ENCODE assay signal across 24 mouse cellular contexts in genomic region chr15:10707109-10707508, GRCm38 (mm10). TPM values are rescaled to one million over a fixed set of nuclear protein-coding genes. Genes with fewer than 3 reads are reported as not detected.
DNase-seq lines count a peak whose midpoint lies in the region; ATAC-seq and TF ChIP-seq lines count a peak whose summit lies in the region.
"Had no signal": no experiment of that assay in that cellular context is flagged by ENCODE, and none has a peak within 500 bp of the region (broad histone marks: within the 10 kb centered on the region; RNA-seq: fewer than 3 reads in every experiment).

No protein-coding gene starts in this region.

- H3K9me3 ChIP-seq in embryonic facial prominence, embryonic 13.5 days, result peaks cover 4% of the 10 kb centered on the region; the same call in 1 of the 2 replicates
- no peaks in the 10 kb centered on the region for H3K9me3 ChIP-seq in embryonic facial prominence, embryonic 10.5 days
- no peaks in the 10 kb centered on the region for H3K9me3 ChIP-seq in stomach, embryonic 15.5 days
- H3K9me3 ChIP-seq in stomach, postnatal 0 days (ENCODE audit: control insufficient read depth, low read length), result no peaks in the 10 kb centered on the region
- H3K9me3 ChIP-seq: embryonic facial prominence, embryonic 15.5 days; hindbrain, embryonic 10.5 days; hindbrain, embryonic 13.5 days; intestine, embryonic 15.5 days had no signal

- no peaks in the 10 kb centered on the region for H3K27me3 ChIP-seq in embryonic facial prominence, embryonic 13.5 days
- no peaks in the 10 kb centered on the region for H3K27me3 ChIP-seq in embryonic facial prominence, embryonic 10.5 days (replicated peaks; ENCODE audit: low read depth, poor library complexity, severe bottlenecking)
- no peaks in the 10 kb centered on the region for H3K27me3 ChIP-seq in stomach, embryonic 15.5 days (replicated peaks)
- H3K27me3 ChIP-seq in stomach, postnatal 0 days (ENCODE audit: control insufficient read depth, insufficient read depth, low read length), result no peaks in the 10 kb centered on the region
- H3K27me3 ChIP-seq: embryonic facial prominence, embryonic 15.5 days; hindbrain, embryonic 13.5 days; intestine, embryonic 15.5 days had no signal

- WGBS in embryonic facial prominence, embryonic 13.5 days, result 88% methylated on average over 6 of the region's 6 CpGs
- 94% methylated on average over 6 of the region's 6 CpGs for WGBS in embryonic facial prominence, embryonic 10.5 days
- 84% methylated on average over 6 of the region's 6 CpGs for WGBS in stomach, embryonic 15.5 days
- WGBS in stomach, postnatal 0 days, result 84% methylated on average over 6 of the region's 6 CpGs

- intact Hi-C loops in heart, postnatal 36 days (cut with DNase I), result no loop called here

- ATAC-seq in embryonic facial prominence, embryonic 13.5 days (ENCODE audit: insufficient number of reproducible peaks, insufficient read depth, low FRiP score, low TSS enrichment, low read depth), result no peak
- ATAC-seq in stomach, embryonic 15.5 days (ENCODE audit: insufficient read depth, low FRiP score, low read depth), result peak; percentile 21; the same call in 1 of the 2 replicates
- no peak for ATAC-seq in stomach, postnatal 0 days (ENCODE audit: low FRiP score, low TSS enrichment)
- ATAC-seq: forebrain, embryonic 14.5 days; forebrain, postnatal 0 days; hindbrain, embryonic 16.5 days had no signal

- no peak overlapping the region for H3K4me2 ChIP-seq in embryonic facial prominence, embryonic 13.5 days
- no peak overlapping the region for H3K4me2 ChIP-seq in stomach, embryonic 15.5 days
- no peak overlapping the region for H3K4me2 ChIP-seq in stomach, postnatal 0 days (replicated peaks; ENCODE audit: low read depth)
- H3K4me2 ChIP-seq: embryonic facial prominence, embryonic 15.5 days; heart, embryonic 11.5 days; hindbrain, embryonic 13.5 days; intestine, embryonic 15.5 days had no signal

- H3K4me1 ChIP-seq in embryonic facial prominence, embryonic 13.5 days, result peaks cover 55% of the 10 kb centered on the region
- peaks cover 25% of the 10 kb centered on the region for H3K4me1 ChIP-seq in embryonic facial prominence, embryonic 10.5 days
- peaks cover 2% of the 10 kb centered on the region; the same call in 1 of the 2 replicates for H3K4me1 ChIP-seq in stomach, embryonic 15.5 days
- H3K4me1 ChIP-seq in stomach, postnatal 0 days (replicated peaks; ENCODE audit: control insufficient read depth, insufficient read depth), result no peaks in the 10 kb centered on the region

- no peak for DNase-seq in embryonic facial prominence, embryonic 10.5 days (ENCODE audit: low spot score)
- no peak for DNase-seq in stomach, postnatal 0 days (ENCODE audit: low spot score)
- peak; percentile 52 for DNase-seq in ZHBTc4 (ENCODE audit: low read depth, low spot score)
- DNase-seq in heart, postnatal 36 days, result no peak
- DNase-seq: adrenal gland, adult 2 months; adrenal gland, postnatal 14 days; cerebellum, adult 11-12 months; cerebellum, adult 8-10 months; cerebellum, postnatal 10 days; cerebellum, postnatal 36 days; embryo, embryonic 11 days; forebrain, postnatal 0 days; gastrocnemius, adult 2 months; gastrocnemius, postnatal 14 days; heart, adult 11 months had no signal

- TF ChIP-seq EP300 in stomach, postnatal 0 days (optimal IDR thresholded peaks at IDR 0.05), result no peak

- no peak overlapping the region for H3K27ac ChIP-seq in embryonic facial prominence, embryonic 13.5 days
- H3K27ac ChIP-seq in embryonic facial prominence, embryonic 10.5 days (replicated peaks), result no peak overlapping the region
- no peak overlapping the region for H3K27ac ChIP-seq in stomach, embryonic 15.5 days
- H3K27ac ChIP-seq in stomach, postnatal 0 days (replicated peaks), result no peak overlapping the region
- H3K27ac ChIP-seq: embryonic facial prominence, embryonic 15.5 days; gastrocnemius, adult 2 months; hindbrain, embryonic 10.5 days; hindbrain, embryonic 13.5 days; intestine, embryonic 15.5 days had no signal

- no peak overlapping the region for H3K4me3 ChIP-seq in embryonic facial prominence, embryonic 13.5 days
- no peak overlapping the region for H3K4me3 ChIP-seq in embryonic facial prominence, embryonic 10.5 days
- no peak overlapping the region for H3K4me3 ChIP-seq in stomach, embryonic 15.5 days (replicated peaks)
- H3K4me3 ChIP-seq in stomach, postnatal 0 days (ENCODE audit: low read depth, low read length), result no peak overlapping the region
- H3K4me3 ChIP-seq: embryonic facial prominence, embryonic 15.5 days; gastrocnemius, adult 2 months; hindbrain, embryonic 10.5 days; hindbrain, embryonic 13.5 days; intestine, embryonic 15.5 days had no signal

- no peak for TF ChIP-seq CTCF in stomach, postnatal 0 days (IDR thresholded peaks at IDR 0.05; ENCODE audit: low read depth)

- H3K36me3 ChIP-seq in embryonic facial prominence, embryonic 13.5 days, result peaks cover 33% of the 10 kb centered on the region
- H3K36me3 ChIP-seq in embryonic facial prominence, embryonic 10.5 days (replicated peaks), result peaks cover 54% of the 10 kb centered on the region
- H3K36me3 ChIP-seq in stomach, embryonic 15.5 days, result no peaks in the 10 kb centered on the region
- no peaks in the 10 kb centered on the region for H3K36me3 ChIP-seq in stomach, postnatal 0 days (ENCODE audit: control insufficient read depth, insufficient read depth, low read length)
- H3K36me3 ChIP-seq: hindbrain, embryonic 13.5 days; intestine, embryonic 15.5 days had no signal

- 0 out of 2 replicates have a peak overlapping the region, but pooled peaks have one; percentile 21 for H3K9ac ChIP-seq in embryonic facial prominence, embryonic 13.5 days
- H3K9ac ChIP-seq in stomach, embryonic 15.5 days, result no peak overlapping the region
- H3K9ac ChIP-seq in stomach, postnatal 0 days (ENCODE audit: low read length), result no peak overlapping the region
- H3K9ac ChIP-seq: embryonic facial prominence, embryonic 15.5 days; forebrain, postnatal 0 days; hindbrain, embryonic 13.5 days; intestine, embryonic 15.5 days had no signal

RNA-seq across cellular contexts. Expression of gene Rai14, which starts 7.3 kb away (rescaled TPM):
- polyA plus RNA-seq in embryonic facial prominence, embryonic 13.5 days (2015; fragmentation: Nextera tagmentation; extraction: Ambion mirVana), result 78.9 and 87.3 TPM in 2 replicates
- polyA plus RNA-seq in embryonic facial prominence, embryonic 10.5 days (2016; fragmentation: Nextera tagmentation; extraction: Ambion mirVana), result 73.2 and 75.8 TPM in 2 replicates
- polyA plus RNA-seq in stomach, embryonic 15.5 days (2015; fragmentation: Nextera tagmentation; extraction: Ambion mirVana), result 17.8 and 19.6 TPM in 2 replicates
- 8.0 and 8.7 TPM in 2 replicates for polyA plus RNA-seq in stomach, postnatal 0 days (2015; fragmentation: Nextera tagmentation; extraction: Ambion mirVana)
- 1 to 10 TPM; 3.0 to 4.6 TPM for total RNA-seq in heart, postnatal 36 days (2021)
